22 mouse cellular contexts compared by ENCODE assay signal in genomic region chr2:134692125-134692524, GRCm38 (mm10). TPM values are rescaled to one million over a fixed set of nuclear protein-coding genes. Genes with fewer than 3 reads are reported as not detected.
A peak's percentile ranks its signal among the peaks of the same experiment; 100 is the strongest.
DNase-seq lines count a peak whose midpoint lies in the region; ATAC-seq and TF ChIP-seq lines count a peak whose summit lies in the region.
"Had no signal": no experiment of that assay in that cellular context is flagged by ENCODE, and none has a peak within 500 bp of the region (broad histone marks: within the 10 kb centered on the region; RNA-seq: fewer than 3 reads in every experiment).

No protein-coding gene starts in this region.

- no peak overlapping the region for H3K4me2 ChIP-seq in lung, postnatal 0 days (replicated peaks; ENCODE audit: low read depth, low read length)
- H3K4me2 ChIP-seq: forebrain, embryonic 13.5 days; hindbrain, embryonic 12.5 days had no signal

- TF ChIP-seq EP300 in lung, postnatal 0 days (IDR thresholded peaks at IDR 0.05), result no peak

- no peak overlapping the region for H3K4me3 ChIP-seq in lung, postnatal 0 days (ENCODE audit: low read depth, low read length)
- H3K4me3 ChIP-seq: embryonic facial prominence, embryonic 10.5 days; forebrain, embryonic 13.5 days; heart, embryonic 10.5 days; hindbrain, embryonic 12.5 days had no signal

- H3K9me3 ChIP-seq in lung, postnatal 0 days (ENCODE audit: low read length), result no peaks in the 10 kb centered on the region
- H3K9me3 ChIP-seq: embryonic facial prominence, embryonic 10.5 days; forebrain, embryonic 13.5 days; G1E; heart, embryonic 10.5 days; hindbrain, embryonic 12.5 days had no signal

- DNase-seq in lung, postnatal 0 days (ENCODE audit: low spot score), result peak; percentile 12
- DNase-seq in lung, postnatal 4 days, result no peak
- peak; percentile 24 for DNase-seq in adipocyte (ENCODE audit: low spot score)
- no peak for DNase-seq in spleen, postnatal 4 days (ENCODE audit: low spot score in 2 of 2)
- DNase-seq in layer of hippocampus, adult 18-20 months (ENCODE audit: low spot score in 2 of 2), result no peak
- DNase-seq: adrenal gland, postnatal 10 days; B cell, adult 2 months; cerebellum, adult 11-12 months; cerebellum, adult 9-10 months; cerebellum, postnatal 25 days; forebrain, postnatal 0 days; gastrocnemius, postnatal 14 days; heart, postnatal 10 days; heart, postnatal 4 days had no signal

- no peak overlapping the region for H3K9ac ChIP-seq in lung, postnatal 0 days (replicated peaks; ENCODE audit: low read depth)
- H3K9ac ChIP-seq: forebrain, embryonic 13.5 days; forebrain, postnatal 0 days; hindbrain, embryonic 12.5 days had no signal

- H3K27ac ChIP-seq in lung, postnatal 0 days (ENCODE audit: low read length), result no peak overlapping the region
- H3K27ac ChIP-seq: embryonic facial prominence, embryonic 10.5 days; forebrain, embryonic 13.5 days; heart, embryonic 10.5 days; hindbrain, embryonic 12.5 days had no signal

- WGBS in lung, postnatal 0 days, result 39% methylated on average over 1 of the region's 1 CpGs

- H3K4me1 ChIP-seq in lung, postnatal 0 days (ENCODE audit: insufficient read depth, low read depth, low read length), result no peaks in the 10 kb centered on the region
- H3K4me1 ChIP-seq: embryonic facial prominence, embryonic 10.5 days; forebrain, embryonic 13.5 days; heart, embryonic 10.5 days; hindbrain, embryonic 12.5 days had no signal

- H3K27me3 ChIP-seq in lung, postnatal 0 days (replicated peaks; ENCODE audit: insufficient read depth, low read length), result no peaks in the 10 kb centered on the region
- H3K27me3 ChIP-seq: forebrain, embryonic 13.5 days; hindbrain, embryonic 12.5 days had no signal

- TF ChIP-seq CTCF in lung, postnatal 0 days (IDR thresholded peaks at IDR 0.05), result no peak

- no peak for ATAC-seq in lung, postnatal 0 days
- peak; percentile 79 for ATAC-seq in granulocyte monocyte progenitor cell, adult 5-6 weeks (replicated peaks; ENCODE audit: poor library complexity, severe bottlenecking)
- ATAC-seq: CD4-positive, CD25-positive, alpha-beta regulatory T cell, adult 4 months; forebrain, embryonic 13.5 days; forebrain, postnatal 0 days; hindbrain, embryonic 16.5 days had no signal

- H3K36me3 ChIP-seq in lung, postnatal 0 days (ENCODE audit: insufficient read depth, low read length), result no peaks in the 10 kb centered on the region
- H3K36me3 ChIP-seq: embryonic facial prominence, embryonic 10.5 days; G1E; heart, embryonic 10.5 days; hindbrain, embryonic 12.5 days had no signal

RNA-seq across cellular contexts. Expression of gene Tmx4, which starts 48.2 kb away (rescaled TPM):
- 9.4 and 12.2 TPM in 2 replicates for polyA plus RNA-seq in lung, postnatal 0 days (2015; fragmentation: Nextera tagmentation; extraction: Ambion mirVana)
- total RNA-seq in granulocyte monocyte progenitor cell, adult 5-6 weeks (2014; fragmentation: Nextera tagmentation), result 75.2 and 80.9 TPM in 2 replicates
- 158 and 181 TPM in 2 replicates for total RNA-seq in granulocyte monocyte progenitor cell, adult 5-6 weeks (2017)
- 100 to 1,000 TPM; 169 to 174 TPM for total RNA-seq in layer of hippocampus, adult 18-20 months (2021)

Comparison
In these comparisons a context has a peak if more than half of its experiments do, and no peak if none do; other contexts are left out.
1. DNase-seq: peak in lung, postnatal 0 days (single experiment) and adipocyte (single experiment); none in lung, postnatal 4 days (0 of 2), spleen, postnatal 4 days (0 of 2) and layer of hippocampus, adult 18-20 months (0 of 2).